9 mouse cellular contexts compared by ENCODE assay signal in genomic region chr10:57841638-57842509, GRCm38 (mm10). TPM values are rescaled to one million over a fixed set of nuclear protein-coding genes. Genes with fewer than 3 reads are reported as not detected.
DNase-seq lines count a peak whose midpoint lies in the region; ATAC-seq and TF ChIP-seq lines count a peak whose summit lies in the region.
"Had no signal": no experiment of that assay in that cellular context is flagged by ENCODE, and none has a peak within 500 bp of the region (broad histone marks: within the 10 kb centered on the region; RNA-seq: fewer than 3 reads in every experiment).

No protein-coding gene starts in this region.

- H3K4me2 ChIP-seq in liver, embryonic 12.5 days, result no peak overlapping the region
- no peak overlapping the region for H3K4me2 ChIP-seq in hindbrain, embryonic 16.5 days (ENCODE audit: low read length)
- no peak overlapping the region for H3K4me2 ChIP-seq in midbrain, postnatal 0 days (ENCODE audit: low read depth, low read length, poor library complexity, severe bottlenecking)
- H3K4me2 ChIP-seq in stomach, postnatal 0 days (replicated peaks; ENCODE audit: low read depth), result no peak overlapping the region
- H3K4me2 ChIP-seq: embryonic facial prominence, embryonic 15.5 days had no signal

- no peaks in the 10 kb centered on the region for H3K4me1 ChIP-seq in liver, embryonic 12.5 days
- no peaks in the 10 kb centered on the region for H3K4me1 ChIP-seq in hindbrain, embryonic 16.5 days (ENCODE audit: control insufficient read depth, insufficient read depth, low read depth, low read length)
- H3K4me1 ChIP-seq in midbrain, postnatal 0 days (ENCODE audit: insufficient read depth, low read length), result no peaks in the 10 kb centered on the region
- no peaks in the 10 kb centered on the region for H3K4me1 ChIP-seq in stomach, postnatal 0 days (replicated peaks; ENCODE audit: control insufficient read depth, insufficient read depth)
- H3K4me1 ChIP-seq: embryonic facial prominence, embryonic 15.5 days had no signal

- no peak overlapping the region for H3K4me3 ChIP-seq in liver, embryonic 12.5 days
- no peak overlapping the region for H3K4me3 ChIP-seq in hindbrain, embryonic 16.5 days (ENCODE audit: low read length)
- H3K4me3 ChIP-seq in midbrain, postnatal 0 days (ENCODE audit: low read depth, low read length), result no peak overlapping the region
- H3K4me3 ChIP-seq in stomach, postnatal 0 days (ENCODE audit: low read depth, low read length), result no peak overlapping the region
- H3K4me3 ChIP-seq: embryonic facial prominence, embryonic 15.5 days had no signal

- intact Hi-C loops in left cerebral cortex, postnatal 10 days (cut with DNase I), result loop anchor here (2.0 kb wide), 1 partner anchor 99 kb away; no protein-coding TSS in a partner anchor

- no peaks in the 10 kb centered on the region for H3K27me3 ChIP-seq in liver, embryonic 12.5 days (replicated peaks)
- no peaks in the 10 kb centered on the region for H3K27me3 ChIP-seq in hindbrain, embryonic 16.5 days (replicated peaks; ENCODE audit: control insufficient read depth, insufficient read depth, low read length)
- H3K27me3 ChIP-seq in midbrain, postnatal 0 days (ENCODE audit: insufficient read depth, low read length), result no peaks in the 10 kb centered on the region
- H3K27me3 ChIP-seq in stomach, postnatal 0 days (ENCODE audit: control insufficient read depth, insufficient read depth, low read length), result no peaks in the 10 kb centered on the region

- no peak for ATAC-seq in liver, embryonic 12.5 days
- peak; percentile 82 for ATAC-seq in hindbrain, embryonic 16.5 days
- peak; percentile 73; the same call in 1 of the 2 replicates for ATAC-seq in midbrain, postnatal 0 days (ENCODE audit: low FRiP score)
- no peak for ATAC-seq in stomach, postnatal 0 days (ENCODE audit: low FRiP score, low TSS enrichment)

- no peaks in the 10 kb centered on the region for H3K36me3 ChIP-seq in liver, embryonic 12.5 days
- no peaks in the 10 kb centered on the region for H3K36me3 ChIP-seq in hindbrain, embryonic 16.5 days (ENCODE audit: control insufficient read depth, insufficient read depth, low read length)
- H3K36me3 ChIP-seq in midbrain, postnatal 0 days (ENCODE audit: insufficient read depth, low read length), result no peaks in the 10 kb centered on the region
- H3K36me3 ChIP-seq in stomach, postnatal 0 days (ENCODE audit: control insufficient read depth, insufficient read depth, low read length), result no peaks in the 10 kb centered on the region
- H3K36me3 ChIP-seq: embryonic facial prominence, embryonic 15.5 days had no signal

- DNase-seq in liver, result peak; percentile 21
- DNase-seq in brain, embryonic 14.5 days (ENCODE audit: low read depth), result peak; percentile 89
- peak; percentile 30 for DNase-seq in fibroblast of lung, adult 2 months (ENCODE audit: low read depth)
- DNase-seq in left cerebral cortex, postnatal 10 days (ENCODE audit: extremely low spot score in 1 of 2, low spot score in 2 of 2), result peak; percentile 39 to 69
- peak; percentile 75 for DNase-seq in midbrain, postnatal 0 days (ENCODE audit: low spot score)
- peak; percentile 35 for DNase-seq in stomach, postnatal 0 days (ENCODE audit: low spot score)

- H3K27ac ChIP-seq in liver, embryonic 12.5 days, result no peak overlapping the region
- no peak overlapping the region for H3K27ac ChIP-seq in hindbrain, embryonic 16.5 days (ENCODE audit: low read depth, low read length)
- no peak overlapping the region for H3K27ac ChIP-seq in midbrain, postnatal 0 days (ENCODE audit: low read depth, low read length)
- H3K27ac ChIP-seq in stomach, postnatal 0 days (replicated peaks), result no peak overlapping the region
- H3K27ac ChIP-seq: embryonic facial prominence, embryonic 15.5 days had no signal

- 28% methylated on average over 8 of the region's 8 CpGs for WGBS in liver, embryonic 12.5 days (ENCODE audit: insufficient replicate concordance)
- 44% methylated on average over 8 of the region's 8 CpGs for WGBS in hindbrain, embryonic 16.5 days
- WGBS in midbrain, postnatal 0 days, result 40% methylated on average over 8 of the region's 8 CpGs
- 30% methylated on average over 8 of the region's 8 CpGs for WGBS in stomach, postnatal 0 days

- no peak for TF ChIP-seq POLR2A in brain, embryonic 14.5 days (IDR thresholded peaks at IDR 0.05; ENCODE audit: borderline replicate concordance, extremely low read depth, insufficient read depth, insufficient read length, poor library complexity, severe bottlenecking)

- H3K9ac ChIP-seq in liver, embryonic 12.5 days, result no peak overlapping the region
- H3K9ac ChIP-seq in hindbrain, embryonic 16.5 days (ENCODE audit: low read depth, low read length), result no peak overlapping the region
- no peak overlapping the region for H3K9ac ChIP-seq in midbrain, postnatal 0 days (replicated peaks; ENCODE audit: low read length, poor library complexity, severe bottlenecking)
- no peak overlapping the region for H3K9ac ChIP-seq in stomach, postnatal 0 days (ENCODE audit: low read length)
- H3K9ac ChIP-seq: embryonic facial prominence, embryonic 15.5 days had no signal

- peak; percentile 80 for TF ChIP-seq CTCF in brain, embryonic 14.5 days (IDR thresholded peaks at IDR 0.05; ENCODE audit: borderline replicate concordance, extremely low read depth, insufficient read depth, insufficient read length)
- peak; percentile 95 for TF ChIP-seq CTCF in midbrain, postnatal 0 days (IDR thresholded peaks at IDR 0.05)
- TF ChIP-seq CTCF in stomach, postnatal 0 days (IDR thresholded peaks at IDR 0.05; ENCODE audit: low read depth), result peak; percentile 94

- no peak for TF ChIP-seq EP300 in stomach, postnatal 0 days (optimal IDR thresholded peaks at IDR 0.05)

- no peaks in the 10 kb centered on the region for H3K9me3 ChIP-seq in liver, embryonic 12.5 days (replicated peaks)
- H3K9me3 ChIP-seq in hindbrain, embryonic 16.5 days (ENCODE audit: control insufficient read depth, low read length), result no peaks in the 10 kb centered on the region
- H3K9me3 ChIP-seq in midbrain, postnatal 0 days (ENCODE audit: low read length), result no peaks in the 10 kb centered on the region
- H3K9me3 ChIP-seq in stomach, postnatal 0 days (ENCODE audit: control insufficient read depth, low read length), result no peaks in the 10 kb centered on the region
- H3K9me3 ChIP-seq: embryonic facial prominence, embryonic 15.5 days had no signal

RNA-seq across cellular contexts. Expression of gene Smpdl3a, which starts 47.7 kb away (rescaled TPM):
- polyA plus RNA-seq in liver, embryonic 12.5 days (2016; fragmentation: Nextera tagmentation; extraction: Ambion mirVana), result 10.8 TPM in 2 replicates
- polyA plus RNA-seq in brain, embryonic 14.5 days (2012; rRNA removed), result 15.9 and 18.3 TPM in 2 replicates
- polyA plus RNA-seq in hindbrain, embryonic 16.5 days (2015; fragmentation: Nextera tagmentation; extraction: Ambion mirVana), result 36.7 and 41.4 TPM in 2 replicates
- total RNA-seq in left cerebral cortex, postnatal 10 days (2021), result 10 to 100 TPM; 19.6 to 23.7 TPM
- 28.9 and 31.7 TPM in 2 replicates for total RNA-seq in midbrain, postnatal 0 days (2014; rRNA removed)
- polyA plus RNA-seq in midbrain, postnatal 0 days (2015; fragmentation: Nextera tagmentation; extraction: Ambion mirVana), result 31.0 and 33.4 TPM in 2 replicates
- 65.1 and 67.5 TPM in 2 replicates for polyA plus RNA-seq in stomach, postnatal 0 days (2015; fragmentation: Nextera tagmentation; extraction: Ambion mirVana)

RNA-seq across cellular contexts. Expression of gene Fabp7, which starts 57.2 kb away (rescaled TPM):
- 0.98 and 1.4 TPM in 2 replicates for polyA plus RNA-seq in liver, embryonic 12.5 days (2016; fragmentation: Nextera tagmentation; extraction: Ambion mirVana)
- 924 and 1,133 TPM in 2 replicates for polyA plus RNA-seq in brain, embryonic 14.5 days (2012; rRNA removed)
- polyA plus RNA-seq in hindbrain, embryonic 16.5 days (2015; fragmentation: Nextera tagmentation; extraction: Ambion mirVana), result 2,193 and 2,866 TPM in 2 replicates
- 100 to 1,000 TPM; 348 to 421 TPM for total RNA-seq in left cerebral cortex, postnatal 10 days (2021)
- 717 and 1,023 TPM in 2 replicates for total RNA-seq in midbrain, postnatal 0 days (2014; rRNA removed)
- 2,744 and 2,827 TPM in 2 replicates for polyA plus RNA-seq in midbrain, postnatal 0 days (2015; fragmentation: Nextera tagmentation; extraction: Ambion mirVana)
- 31.2 and 36.9 TPM in 2 replicates for polyA plus RNA-seq in stomach, postnatal 0 days (2015; fragmentation: Nextera tagmentation; extraction: Ambion mirVana)

Comparison
In these comparisons a context has a peak if more than half of its experiments do, and no peak if none do; other contexts are left out.
1. DNase-seq: peak in every context shown above with its lines; median percentile 89 in brain, embryonic 14.5 days; 75 in midbrain, postnatal 0 days; 54 in left cerebral cortex, postnatal 10 days; 35 in stomach, postnatal 0 days; 30 in fibroblast of lung, adult 2 months; 21 in liver.
2. ATAC-seq: peak in hindbrain, embryonic 16.5 days (single experiment) and midbrain, postnatal 0 days (single experiment); none in liver, embryonic 12.5 days (single experiment) and stomach, postnatal 0 days (single experiment).
3. RNA of gene Fabp7, which starts 57.2 kb away (polyA plus RNA-seq): 2,193 to 2,866 TPM in hindbrain, embryonic 16.5 days, 2,744 to 2,827 TPM in midbrain, postnatal 0 days and 924 to 1,133 TPM in brain, embryonic 14.5 days; 31.2 to 36.9 TPM in stomach, postnatal 0 days and 0.98 to 1.4 TPM in liver, embryonic 12.5 days; every median in the first group is over 10 times any median in the second.
4. Peak in every context shown above with its lines, with median percentiles within 50 percentile points of each other: CTCF ChIP-seq.